Mouse (Mus musculus): ENCODE results near the gene Tango2. TPM values are rescaled to one million over a fixed set of nuclear protein-coding genes. Genes with fewer than 3 reads are reported as not detected.

Tango2 gene
- polyA plus RNA-seq, 1 experiment: 31.1 TPM

GRCm38 (mm10) chr16:18383045-18383726 lies 35.3 kb upstream of the Tango2 start:
- Histone ChIP-seq H3K27me3 (ENCODE audit: control insufficient read depth, insufficient read depth, low read length) (no peaks in the 10 kb centered on the region), H3K36me3 (ENCODE audit: control insufficient read depth, insufficient read depth, low read length) (no peaks in the 10 kb centered on the region), H3K4me3 (ENCODE audit: extremely low read depth, insufficient read depth, insufficient read length) (no peak overlapping the region), H3K4me1 (ENCODE audit: control insufficient read depth, insufficient read depth, insufficient read length) (peaks cover 4% of the 10 kb centered on the region; the same call in 1 of the 2 replicates), H3K27ac (ENCODE audit: insufficient read depth, low read length) (peak overlapping the region; percentile 25)
- no peak for DNase-seq (ENCODE audit: low read depth in 1 of 2, low spot score in 2 of 2)
- 84% methylated on average over 9 of the region's 9 CpGs for WGBS
- TF ChIP-seq POLR2A (IDR thresholded peaks at IDR 0.05; ENCODE audit: low read depth, low read length) (no peak), CTCF (IDR thresholded peaks at IDR 0.05; ENCODE audit: extremely low read depth, insufficient read depth, insufficient read length, insufficient replicate concordance) (no peak)

- no peak for DNase-seq (ENCODE audit: low read depth in 1 of 2, low spot score in 2 of 2)
- H3K27ac ChIP-seq (ENCODE audit: insufficient read depth, low read length): no peak overlapping the region
- no peaks in the 10 kb centered on the region for H3K27me3 ChIP-seq (ENCODE audit: control insufficient read depth, insufficient read depth, low read length)
- no peak for TF ChIP-seq CTCF (IDR thresholded peaks at IDR 0.05; ENCODE audit: extremely low read depth, insufficient read depth, insufficient read length, insufficient replicate concordance)
- no peak for TF ChIP-seq POLR2A (IDR thresholded peaks at IDR 0.05; ENCODE audit: low read depth, low read length)
- no peak overlapping the region for H3K4me3 ChIP-seq (ENCODE audit: extremely low read depth, insufficient read depth, insufficient read length)
- H3K36me3 ChIP-seq (ENCODE audit: control insufficient read depth, insufficient read depth, low read length): no peaks in the 10 kb centered on the region
- H3K4me1 ChIP-seq (ENCODE audit: control insufficient read depth, insufficient read depth, insufficient read length): peaks cover 3% of the 10 kb centered on the region; the same call in 1 of the 2 replicates
- 93% methylated on average over 6 of the region's 6 CpGs for WGBS
These were observed 33.8 kb upstream of the Tango2 start for GRCm38 (mm10) chr16:18381621-18382258.

DNA sequence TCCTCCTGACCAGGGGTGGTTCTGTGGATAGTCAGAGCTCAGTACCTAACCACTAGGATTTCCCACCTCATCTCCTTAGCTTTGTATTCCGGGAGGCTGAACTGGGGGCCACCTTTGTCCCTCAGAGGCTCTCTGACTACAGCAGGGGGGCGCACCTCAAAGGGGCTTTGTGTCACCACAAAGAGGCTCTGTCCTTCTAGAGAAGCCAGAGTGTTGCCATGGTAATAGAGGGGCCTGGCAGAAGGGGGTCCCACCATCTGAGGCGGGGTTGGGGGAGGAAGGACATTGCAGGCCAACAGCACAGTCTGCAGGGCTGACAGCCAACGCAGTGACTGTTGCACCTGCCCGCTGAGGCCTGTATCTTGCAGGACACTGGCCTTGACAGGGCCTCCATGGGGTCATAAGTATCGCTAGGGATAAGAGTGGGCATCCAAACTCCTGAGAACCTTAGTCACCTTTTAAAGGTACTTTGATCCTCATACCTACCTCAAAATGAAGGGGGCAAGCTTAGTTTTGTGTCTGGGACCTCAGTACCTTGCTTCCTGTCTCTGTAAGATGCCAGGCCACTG lies 32.7 kb upstream of the Tango2 start:
- Histone ChIP-seq H3K4me3 (ENCODE audit: extremely low read depth, insufficient read depth, insufficient read length) (no peak overlapping the region), H3K27ac (ENCODE audit: insufficient read depth, low read length) (no peak overlapping the region), H3K36me3 (ENCODE audit: control insufficient read depth, insufficient read depth, low read length) (no peaks in the 10 kb centered on the region), H3K4me1 (ENCODE audit: control insufficient read depth, insufficient read depth, insufficient read length) (peaks cover 8% of the 10 kb centered on the region; the same call in 1 of the 2 replicates), H3K27me3 (ENCODE audit: control insufficient read depth, insufficient read depth, low read length) (no peaks in the 10 kb centered on the region)
- no peak for DNase-seq (ENCODE audit: low read depth in 1 of 2, low spot score in 2 of 2)
- TF ChIP-seq CTCF (IDR thresholded peaks at IDR 0.05; ENCODE audit: extremely low read depth, insufficient read depth, insufficient read length, insufficient replicate concordance) (no peak), POLR2A (IDR thresholded peaks at IDR 0.05; ENCODE audit: low read depth, low read length) (no peak)
- 94% methylated on average over 6 of the region's 6 CpGs for WGBS

DNA sequence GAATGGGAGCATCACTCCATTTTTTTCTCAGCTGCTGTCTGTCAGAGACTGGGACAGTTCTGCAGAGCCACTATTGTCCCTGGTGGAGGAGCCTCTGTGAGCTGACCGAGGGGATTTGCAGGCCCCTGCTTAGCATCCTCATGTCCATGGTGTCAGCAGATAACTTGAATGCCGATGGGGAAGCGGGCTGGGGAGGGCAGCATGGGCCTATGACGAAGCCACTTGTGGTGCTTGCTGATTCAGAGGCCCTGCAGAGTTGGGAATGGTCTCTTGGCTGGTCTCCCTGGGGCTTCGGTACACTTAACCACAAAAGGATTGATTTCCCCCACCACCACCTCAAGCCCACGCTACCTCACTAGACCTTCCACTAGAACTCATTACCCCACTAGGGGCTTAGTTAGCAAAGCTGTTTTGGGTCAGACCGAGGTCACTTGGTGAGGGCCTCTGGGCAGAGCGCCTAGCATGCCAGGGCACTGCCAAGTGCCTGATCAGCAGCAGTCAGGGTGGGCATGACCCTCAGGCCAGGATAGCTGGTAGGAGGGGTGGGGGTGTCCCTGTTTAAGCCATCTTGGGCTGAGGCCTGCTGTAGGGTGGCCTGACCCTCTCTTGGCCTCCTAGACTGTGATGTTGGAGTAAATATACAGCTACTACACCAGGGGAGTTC lies 31.6 kb upstream of the Tango2 start:
- H3K4me1 ChIP-seq (ENCODE audit: control insufficient read depth, insufficient read depth, insufficient read length): peaks cover 8% of the 10 kb centered on the region; the same call in 1 of the 2 replicates
- no peak for TF ChIP-seq CTCF (IDR thresholded peaks at IDR 0.05; ENCODE audit: extremely low read depth, insufficient read depth, insufficient read length, insufficient replicate concordance)
- no peak for TF ChIP-seq POLR2A (IDR thresholded peaks at IDR 0.05; ENCODE audit: low read depth, low read length)
- no peak for DNase-seq (ENCODE audit: low read depth in 1 of 2, low spot score in 2 of 2)
- H3K4me3 ChIP-seq (ENCODE audit: extremely low read depth, insufficient read depth, insufficient read length): no peak overlapping the region
- no peaks in the 10 kb centered on the region for H3K36me3 ChIP-seq (ENCODE audit: control insufficient read depth, insufficient read depth, low read length)
- H3K27ac ChIP-seq (ENCODE audit: insufficient read depth, low read length): no peak overlapping the region
- WGBS: 92% methylated on average over 8 of the region's 8 CpGs
- H3K27me3 ChIP-seq (ENCODE audit: control insufficient read depth, insufficient read depth, low read length): no peaks in the 10 kb centered on the region

DNA sequence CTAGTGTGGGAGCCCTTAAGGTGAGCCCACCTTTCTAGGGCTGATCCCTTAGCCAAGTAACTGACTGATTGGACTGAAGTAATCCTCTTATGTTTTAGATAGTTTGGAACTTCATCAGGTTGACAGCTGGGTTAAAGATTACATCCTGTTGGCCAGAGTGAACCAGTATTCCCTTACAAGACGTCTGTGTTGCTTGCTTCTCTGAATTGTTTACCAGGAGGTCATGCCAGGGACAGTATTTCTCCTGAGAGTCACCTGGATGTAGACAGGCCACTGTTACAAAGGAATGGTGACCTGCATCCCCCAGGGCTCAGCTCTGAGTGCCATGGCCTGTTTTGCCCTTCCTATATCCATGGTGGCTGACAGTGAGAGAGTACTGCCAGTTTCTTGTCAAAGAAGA lies 30.6 kb upstream of the Tango2 start:
- no peak for TF ChIP-seq CTCF (IDR thresholded peaks at IDR 0.05; ENCODE audit: extremely low read depth, insufficient read depth, insufficient read length, insufficient replicate concordance)
- TF ChIP-seq POLR2A (IDR thresholded peaks at IDR 0.05; ENCODE audit: low read depth, low read length): no peak
- Histone ChIP-seq H3K27me3 (ENCODE audit: control insufficient read depth, insufficient read depth, low read length) (no peaks in the 10 kb centered on the region), H3K4me3 (ENCODE audit: extremely low read depth, insufficient read depth, insufficient read length) (no peak overlapping the region), H3K36me3 (ENCODE audit: control insufficient read depth, insufficient read depth, low read length) (no peaks in the 10 kb centered on the region), H3K27ac (ENCODE audit: insufficient read depth, low read length) (no peak overlapping the region), H3K4me1 (ENCODE audit: control insufficient read depth, insufficient read depth, insufficient read length) (peaks cover 8% of the 10 kb centered on the region; the same call in 1 of the 2 replicates)
- DNase-seq (ENCODE audit: low read depth in 1 of 2, low spot score in 2 of 2): no peak
- WGBS: 57% methylated on average over 1 of the region's 1 CpGs

- DNase-seq (ENCODE audit: low read depth in 1 of 2, low spot score in 2 of 2): no peak
- Histone ChIP-seq H3K27ac (ENCODE audit: insufficient read depth, low read length) (no peak overlapping the region), H3K36me3 (ENCODE audit: control insufficient read depth, insufficient read depth, low read length) (no peaks in the 10 kb centered on the region), H3K4me1 (ENCODE audit: control insufficient read depth, insufficient read depth, insufficient read length) (peaks cover 8% of the 10 kb centered on the region; the same call in 1 of the 2 replicates), H3K27me3 (ENCODE audit: control insufficient read depth, insufficient read depth, low read length) (no peaks in the 10 kb centered on the region), H3K4me3 (ENCODE audit: extremely low read depth, insufficient read depth, insufficient read length) (no peak overlapping the region)
- TF ChIP-seq CTCF (IDR thresholded peaks at IDR 0.05; ENCODE audit: extremely low read depth, insufficient read depth, insufficient read length, insufficient replicate concordance) (no peak), POLR2A (IDR thresholded peaks at IDR 0.05; ENCODE audit: low read depth, low read length) (no peak)
- 72% methylated on average over 3 of the region's 3 CpGs for WGBS
These were observed 29.3 kb upstream of the Tango2 start for GRCm38 (mm10) chr16:18377203-18377602.
